Mouse (Mus musculus) neutrophil, adult 5-6 weeks (primary cell): ENCODE measurements around the gene Scd2. TPM values are rescaled to one million over a fixed set of nuclear protein-coding genes. Genes with fewer than 3 reads are reported as not detected.
A peak's percentile ranks its signal among the peaks of the same experiment; 100 is the strongest.

Source experiments
- ATAC-seq: fragments of 151-379, 151-347 bp; 2 replicates; pipeline ENCODE4 v1.8.0; 2017; ENCODE audit warnings: mild to moderate bottlenecking, moderate TSS enrichment; ENCODE audit not compliant: insufficient number of reproducible peaks, poor library complexity, low FRiP score, severe bottlenecking; ENCODE audit errors: extremely low read depth
- total RNA-seq: library from RNA; stranded (forward); fragments of 200-1000 nt; gene quantifications from 2 replicates; pipeline ENCODE4 v1.2.3, GENCODE M21; 2017

The Scd2 gene
- total RNA-seq, 1 experiment from 2014 or later: 24.1 TPM

DNA sequence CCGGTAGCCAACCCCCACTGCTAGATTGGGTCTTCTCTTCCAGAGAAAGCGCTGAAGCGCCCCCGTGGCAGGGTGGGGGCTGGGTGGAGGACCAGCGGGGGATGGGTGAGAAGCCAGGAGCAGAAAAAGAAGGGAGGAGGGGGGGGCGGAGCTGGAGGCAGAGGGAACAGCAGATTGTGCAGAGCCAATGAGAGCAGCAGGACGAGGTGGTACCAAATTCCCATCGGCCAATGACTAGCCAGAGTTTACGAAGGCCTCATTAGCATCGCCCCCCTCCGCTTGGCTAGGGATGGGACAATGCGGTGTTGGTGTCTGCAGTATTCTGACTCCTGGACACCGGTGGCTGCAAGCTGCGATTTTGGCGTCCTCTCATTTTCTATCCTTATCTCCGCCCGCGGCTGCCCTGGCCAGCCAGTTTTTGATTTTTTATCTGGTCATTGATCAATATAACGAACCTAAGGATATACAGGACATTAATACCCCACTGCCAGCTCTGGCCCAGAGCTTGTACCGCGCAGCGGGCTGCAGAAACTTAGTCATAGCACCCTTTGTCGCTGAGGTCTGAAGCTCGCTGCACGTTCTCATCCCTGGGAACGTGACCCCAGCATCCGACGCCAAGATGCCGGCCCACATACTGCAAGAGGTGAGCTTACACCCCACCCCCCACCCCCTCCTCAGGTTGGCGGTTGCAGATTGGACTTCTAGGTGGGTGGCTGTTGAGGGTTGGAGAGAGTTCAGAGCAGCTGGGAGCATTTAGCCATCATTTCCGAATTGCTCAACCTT lies 486 bp downstream of the Scd2 start:
- peak; percentile 55; the same call in 1 of the 2 replicates for ATAC-seq

- peak; percentile 65 for ATAC-seq
Observed at GRCm38 (mm10) chr19:44294588-44295041, 1.1 kb downstream of the Scd2 start.

GRCm38 (mm10) chr19:44295251-44295650 lies 1.8 kb downstream of the Scd2 start:
- ATAC-seq: no peak

DNA sequence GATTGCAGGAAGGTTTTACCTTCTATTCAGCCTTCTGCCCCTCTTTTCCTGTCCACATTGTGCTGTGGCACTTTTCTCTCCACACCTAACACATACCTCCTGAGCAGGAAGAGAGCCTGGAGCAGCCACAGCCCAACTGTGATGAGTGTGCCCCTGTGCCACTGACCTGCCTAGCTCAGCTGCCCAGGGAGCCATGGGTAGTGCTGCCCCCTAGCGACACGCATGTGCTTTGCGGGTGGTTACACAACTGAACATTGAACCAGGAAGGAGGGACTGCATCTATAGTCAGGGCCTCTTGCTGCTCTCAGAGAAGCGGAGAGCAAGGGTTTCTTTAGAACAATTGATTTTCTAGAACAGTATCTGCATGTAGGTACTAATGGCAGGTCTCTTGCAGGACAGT lies 2.3 kb downstream of the Scd2 start:
- peak; percentile 81 for ATAC-seq

GRCm38 (mm10) chr19:44296186-44296585 lies 2.7 kb downstream of the Scd2 start:
- no peak for ATAC-seq

- peak; percentile 11; the same call in 1 of the 2 replicates for ATAC-seq
Observed at GRCm38 (mm10) chr19:44297068-44297760, 3.7 kb downstream of the Scd2 start.

- ATAC-seq: no peak
Observed at GRCm38 (mm10) chr19:44297862-44298261, 4.4 kb downstream of the Scd2 start.

DNA sequence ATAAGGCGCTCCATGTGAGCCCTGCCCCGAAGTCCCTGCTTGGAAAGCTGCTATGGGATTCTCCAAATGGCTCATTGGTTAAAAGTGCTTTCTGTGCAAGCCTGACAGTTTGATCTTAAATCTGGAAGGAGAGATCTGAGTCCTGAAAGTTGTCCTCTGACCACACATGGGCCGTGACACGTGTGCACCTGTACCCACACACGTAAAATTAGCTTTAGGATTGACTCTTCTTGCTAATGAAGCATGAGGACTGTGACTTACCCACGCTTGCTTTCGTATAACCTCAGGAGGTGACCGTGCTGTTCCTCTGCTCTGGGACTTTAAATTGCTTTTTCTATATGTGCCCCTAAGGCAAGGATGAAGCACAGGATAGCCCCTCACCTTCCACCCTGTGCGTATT lies 5.6 kb downstream of the Scd2 start:
- no peak for ATAC-seq

- ATAC-seq: no peak
Observed at GRCm38 (mm10) chr19:44299902-44300301, 6.4 kb downstream of the Scd2 start.

GRCm38 (mm10) chr19:44300520-44300919 lies 7.0 kb downstream of the Scd2 start:
- ATAC-seq: no peak

DNA sequence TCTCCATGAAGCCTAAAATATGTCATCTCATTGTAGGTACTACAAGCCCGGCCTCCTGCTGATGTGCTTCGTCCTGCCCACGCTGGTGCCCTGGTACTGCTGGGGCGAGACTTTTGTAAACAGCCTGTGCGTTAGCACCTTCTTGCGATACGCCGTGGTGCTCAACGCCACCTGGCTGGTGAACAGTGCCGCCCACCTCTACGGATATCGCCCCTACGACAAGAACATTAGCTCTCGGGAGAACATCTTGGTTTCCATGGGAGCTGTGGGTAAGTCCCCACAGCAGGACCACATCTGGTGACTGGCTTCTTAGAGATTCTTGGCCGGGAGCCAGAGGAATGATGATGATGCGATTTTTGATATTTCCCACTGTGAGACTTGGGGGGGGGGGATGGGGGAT lies 7.7 kb downstream of the Scd2 start:
- ATAC-seq: no peak

- ATAC-seq: no peak
Observed at GRCm38 (mm10) chr19:44301671-44302305, 8.3 kb downstream of the Scd2 start.

DNA sequence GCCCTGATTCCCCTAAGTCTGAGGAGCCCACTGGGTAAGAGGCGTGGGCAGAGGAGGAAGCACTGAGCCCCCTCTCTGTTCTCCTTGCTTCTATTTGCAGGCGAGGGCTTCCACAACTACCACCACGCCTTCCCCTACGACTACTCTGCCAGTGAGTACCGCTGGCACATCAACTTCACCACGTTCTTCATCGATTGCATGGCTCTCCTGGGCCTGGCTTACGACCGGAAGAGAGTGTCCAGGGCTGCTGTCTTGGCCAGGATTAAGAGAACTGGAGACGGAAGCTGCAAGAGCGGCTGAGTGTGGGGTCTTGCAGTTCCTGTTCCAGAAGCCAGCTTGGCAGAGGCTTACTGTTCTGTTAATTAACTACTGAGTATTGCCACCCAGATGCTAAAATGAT lies 9.4 kb downstream of the Scd2 start:
- ATAC-seq: no peak

- no peak for ATAC-seq
Observed at GRCm38 (mm10) chr19:44303502-44303901, 10.0 kb downstream of the Scd2 start.

DNA sequence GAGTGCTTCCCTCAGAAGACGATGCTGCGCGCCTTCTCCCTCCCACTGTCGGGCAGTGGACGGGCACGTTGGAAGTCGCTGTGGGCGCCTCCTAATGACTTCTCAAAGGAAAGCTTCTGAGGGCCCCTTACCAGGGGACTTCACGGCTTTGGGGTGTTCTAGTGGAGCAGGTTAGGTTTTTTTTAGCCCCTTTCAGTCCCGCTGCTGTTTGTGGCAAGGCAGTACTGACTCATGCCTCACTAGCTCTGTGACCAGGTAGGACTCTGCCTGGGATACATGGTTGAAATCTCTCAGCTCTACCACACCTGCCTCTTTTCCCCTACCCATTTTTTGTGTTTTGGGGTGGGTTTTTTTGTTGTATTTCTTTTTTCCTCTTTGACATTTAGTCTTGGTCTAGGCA lies 10.9 kb downstream of the Scd2 start:
- ATAC-seq: no peak

GRCm38 (mm10) chr19:44304851-44305510 lies 11.5 kb downstream of the Scd2 start:
- ATAC-seq: no peak

- no peak for ATAC-seq
Observed at GRCm38 (mm10) chr19:44305701-44306100, 12.2 kb downstream of the Scd2 start.

GRCm38 (mm10) chr19:44306171-44306570 lies 12.7 kb downstream of the Scd2 start:
- no peak for ATAC-seq
